ENCODE assay signal across 8 mouse cellular contexts in the genomic region with DNA sequence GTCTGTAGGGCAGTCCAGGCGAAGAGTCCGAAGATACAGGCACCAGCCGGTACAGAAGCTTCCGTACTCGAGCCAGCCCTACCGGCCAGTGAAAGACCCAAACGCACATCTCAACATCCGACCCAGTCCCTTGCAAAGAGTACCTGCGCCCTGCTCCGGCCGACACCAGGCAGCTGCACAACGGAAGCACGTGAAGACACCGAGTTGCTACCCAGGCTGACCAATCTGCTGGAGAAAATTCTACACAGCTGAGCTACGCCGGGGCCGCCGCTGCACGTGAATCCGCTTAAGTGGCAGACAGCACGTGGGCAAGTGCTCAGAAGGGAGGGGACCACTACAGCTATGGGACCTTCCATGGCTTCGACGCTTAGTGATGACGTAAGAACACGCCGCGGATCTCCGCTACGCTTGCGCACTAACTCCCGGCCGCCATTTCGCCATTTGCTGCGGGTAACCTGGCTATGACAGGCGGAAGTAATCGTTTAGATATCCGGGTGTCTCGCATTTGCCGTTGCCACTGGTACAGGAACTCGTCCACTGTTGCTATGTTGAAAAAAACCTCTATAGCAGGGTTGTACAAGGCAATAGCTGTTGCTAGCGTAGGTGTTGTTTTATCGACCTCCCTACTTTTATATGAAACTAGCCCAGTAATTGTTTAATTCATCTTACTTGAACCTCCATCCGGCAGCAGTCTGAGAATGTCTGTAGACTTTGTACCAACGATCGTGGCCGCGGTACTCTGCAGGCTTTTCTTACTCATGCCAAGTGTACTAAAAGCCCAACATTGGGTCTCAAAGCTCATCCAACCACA. TPM values are rescaled to one million over a fixed set of nuclear protein-coding genes. Genes with fewer than 3 reads are reported as not detected.
DNase-seq lines count a peak whose midpoint lies in the region; ATAC-seq and TF ChIP-seq lines count a peak whose summit lies in the region.

A gene (minus strand): TSS at position 365 of the 811 bp plus-strand sequence.

- H3K9ac ChIP-seq in embryonic facial prominence, embryonic 15.5 days, result peak within 1 kb of the TSS; percentile 60
- H3K9ac ChIP-seq in limb, embryonic 14.5 days (ENCODE audit: low read depth, low read length, severe bottlenecking), result peak within 1 kb of the TSS; percentile 69
- H3K9ac ChIP-seq in midbrain, postnatal 0 days (replicated peaks; ENCODE audit: low read length, poor library complexity, severe bottlenecking), result peak within 1 kb of the TSS; percentile 75

- DNase-seq in 416B (ENCODE audit: low read depth), result peak; percentile 99
- peak; percentile 99 for DNase-seq in heart, adult 8-10 months (ENCODE audit: low spot score)
- peak; percentile 99 for DNase-seq in kidney, adult 9 months
- DNase-seq in limb, embryonic 14.5 days (ENCODE audit: low spot score), result peak; percentile 99
- DNase-seq in midbrain, postnatal 0 days (ENCODE audit: low spot score), result peak; percentile 99
- peak; percentile 94 to 98 for DNase-seq in spleen, postnatal 14 days (ENCODE audit: low spot score in 2 of 2)

- H3K4me1 ChIP-seq in bone marrow, adult 2 months (ENCODE audit: control insufficient read depth, insufficient read depth, low read length), result peaks cover 3% of the 10 kb centered on the region; the same call in 1 of the 2 replicates
- H3K4me1 ChIP-seq in embryonic facial prominence, embryonic 15.5 days, result peaks cover 13% of the 10 kb centered on the region; the same call in 1 of the 2 replicates
- H3K4me1 ChIP-seq in limb, embryonic 14.5 days (ENCODE audit: control insufficient read depth, insufficient read depth, low read length), result peaks cover 4% of the 10 kb centered on the region; the same call in 1 of the 2 replicates
- no peaks in the 10 kb centered on the region for H3K4me1 ChIP-seq in midbrain, postnatal 0 days (ENCODE audit: insufficient read depth, low read length)

- peak; percentile 20; the same call in 1 of the 2 replicates for TF ChIP-seq CTCF in bone marrow, adult 2 months (IDR thresholded peaks at IDR 0.05; ENCODE audit: control insufficient read depth, insufficient read depth, low read length)
- TF ChIP-seq CTCF in midbrain, postnatal 0 days (IDR thresholded peaks at IDR 0.05), result no peak; the same call in 1 of the 2 replicates

- H3K36me3 ChIP-seq in embryonic facial prominence, embryonic 15.5 days, result peaks cover 17% of the 10 kb centered on the region
- peaks cover 16% of the 10 kb centered on the region for H3K36me3 ChIP-seq in limb, embryonic 14.5 days (ENCODE audit: control insufficient read depth, insufficient read depth, low read length)
- H3K36me3 ChIP-seq in midbrain, postnatal 0 days (ENCODE audit: insufficient read depth, low read length), result peaks cover 16% of the 10 kb centered on the region

- peak within 1 kb of the TSS; percentile 25; the same call in 1 of the 2 replicates for H3K27ac ChIP-seq in bone marrow, adult 2 months (ENCODE audit: control insufficient read depth, insufficient read depth, low read depth, low read length, poor library complexity)
- H3K27ac ChIP-seq in embryonic facial prominence, embryonic 15.5 days (replicated peaks), result peak within 1 kb of the TSS; percentile 79
- H3K27ac ChIP-seq in limb, embryonic 14.5 days (replicated peaks; ENCODE audit: low read depth, low read length), result peak within 1 kb of the TSS; percentile 70; the same call in 1 of the 2 replicates
- peak within 1 kb of the TSS; percentile 77 for H3K27ac ChIP-seq in midbrain, postnatal 0 days (ENCODE audit: low read depth, low read length)

- H3K4me2 ChIP-seq in embryonic facial prominence, embryonic 15.5 days (replicated peaks), result peak within 1 kb of the TSS; percentile 80
- peak within 1 kb of the TSS; percentile 72 for H3K4me2 ChIP-seq in limb, embryonic 14.5 days (replicated peaks; ENCODE audit: low read depth, low read length, severe bottlenecking)
- peak within 1 kb of the TSS; percentile 77 for H3K4me2 ChIP-seq in midbrain, postnatal 0 days (ENCODE audit: low read depth, low read length, poor library complexity, severe bottlenecking)

- no peaks in the 10 kb centered on the region for H3K9me3 ChIP-seq in embryonic facial prominence, embryonic 15.5 days (replicated peaks)
- H3K9me3 ChIP-seq in limb, embryonic 14.5 days (ENCODE audit: control insufficient read depth, low read length), result no peaks in the 10 kb centered on the region
- no peaks in the 10 kb centered on the region for H3K9me3 ChIP-seq in midbrain, postnatal 0 days (ENCODE audit: low read length)

- no peaks in the 10 kb centered on the region for H3K27me3 ChIP-seq in embryonic facial prominence, embryonic 15.5 days
- no peaks in the 10 kb centered on the region for H3K27me3 ChIP-seq in limb, embryonic 14.5 days (ENCODE audit: control insufficient read depth, insufficient read depth, low read length)
- no peaks in the 10 kb centered on the region for H3K27me3 ChIP-seq in midbrain, postnatal 0 days (ENCODE audit: insufficient read depth, low read length)

- peak; percentile 31; the same call in 1 of the 2 replicates for TF ChIP-seq POLR2A in bone marrow, adult 2 months (IDR thresholded peaks at IDR 0.05; ENCODE audit: borderline replicate concordance, control insufficient read depth, low read depth, low read length)
- peak; percentile 21; the same call in 1 of the 2 replicates for TF ChIP-seq POLR2A in limb, embryonic 14.5 days (IDR thresholded peaks at IDR 0.05; ENCODE audit: borderline replicate concordance, extremely low read depth, insufficient read depth, insufficient read length)

- WGBS in bone marrow, adult 2 months, result under 1% methylated on average over 47 of the region's 47 CpGs
- WGBS in embryonic facial prominence, embryonic 15.5 days, result under 1% methylated on average over 47 of the region's 47 CpGs
- 1% methylated on average over 47 of the region's 47 CpGs for WGBS in limb, embryonic 14.5 days
- WGBS in midbrain, postnatal 0 days, result under 1% methylated on average over 47 of the region's 47 CpGs

- peak; percentile 96 for ATAC-seq in embryonic facial prominence, embryonic 15.5 days (ENCODE audit: insufficient number of reproducible peaks, low FRiP score, low TSS enrichment, low read depth)
- ATAC-seq in limb, embryonic 14.5 days (ENCODE audit: low FRiP score, low read depth), result peak; percentile 94
- peak; percentile 97 for ATAC-seq in midbrain, postnatal 0 days (ENCODE audit: low FRiP score)

- H3K4me3 ChIP-seq in bone marrow, adult 2 months (replicated peaks; ENCODE audit: control insufficient read depth, low read depth, low read length), result peak within 1 kb of the TSS; percentile 95
- H3K4me3 ChIP-seq in embryonic facial prominence, embryonic 15.5 days (replicated peaks), result peak within 1 kb of the TSS; percentile 87
- peak within 1 kb of the TSS; percentile 75 for H3K4me3 ChIP-seq in limb, embryonic 14.5 days (replicated peaks; ENCODE audit: low read length)
- H3K4me3 ChIP-seq in midbrain, postnatal 0 days (ENCODE audit: low read depth, low read length), result peak within 1 kb of the TSS; percentile 67

RNA-seq across cellular contexts. Expression of the gene that starts here (rescaled TPM):
- polyA plus RNA-seq in bone marrow, adult 2 months (2011; ENCODE audit: insufficient read depth, insufficient read length, low replicate concordance, missing spikeins), result 13.2 and 22.8 TPM in 2 replicates
- polyA plus RNA-seq in embryonic facial prominence, embryonic 15.5 days (2015; fragmentation: Nextera tagmentation; extraction: Ambion mirVana), result 23.8 and 24.5 TPM in 2 replicates
- 10 to 100 TPM; 12.7 to 19.0 (median 16.5) TPM for total RNA-seq in heart, adult 8-10 months (2022)
- polyA plus RNA-seq in limb, embryonic 14.5 days (2012; rRNA removed), result 57.2 and 85.5 TPM in 2 replicates
- 24.0 and 28.1 TPM in 2 replicates for polyA plus RNA-seq in limb, embryonic 14.5 days (2014; fragmentation: Nextera tagmentation; extraction: Ambion mirVana)
- total RNA-seq in midbrain, postnatal 0 days (2014; rRNA removed), result 37.0 and 40.4 TPM in 2 replicates
- 12.7 and 15.9 TPM in 2 replicates for polyA plus RNA-seq in midbrain, postnatal 0 days (2015; fragmentation: Nextera tagmentation; extraction: Ambion mirVana)

Comparison
In these comparisons a context has a peak if more than half of its experiments do, and no peak if none do; other contexts are left out.
1. Peak in every context shown above with its lines: DNase-seq, ATAC-seq, H3K4me3 ChIP-seq and H3K27ac ChIP-seq.
2. H3K27ac ChIP-seq: peak in every context shown above with its lines; median percentile 79 in embryonic facial prominence, embryonic 15.5 days; 77 in midbrain, postnatal 0 days; 70 in limb, embryonic 14.5 days; 25 in bone marrow, adult 2 months.